Mouse (Mus musculus): ENCODE data around the gene Gm7361. TPM values are rescaled to one million over a fixed set of nuclear protein-coding genes. Genes with fewer than 3 reads are reported as not detected.
A peak's percentile ranks its signal among the peaks of the same experiment; 100 is the strongest.
"Not testable (repeated sequence)": the region's sequence is repeated elsewhere in the genome, so short reads cannot be mapped to it uniquely, and the experiment has no call there.

The Gm7361 gene
- not detected in 2 replicates for polyA plus RNA-seq (2012; rRNA removed)

- not testable (repeated sequence) for H3K4me1 ChIP-seq (ENCODE audit: control insufficient read depth, insufficient read depth, low read length); H3K4me3 ChIP-seq (replicated peaks; ENCODE audit: extremely low read depth, low read depth, low read length); DNase-seq
- 60% methylated on average over 3 of the region's 3 CpGs for WGBS
Observed at GRCm38 (mm10) chr5:26257391-26257790, at the start of gene Gm7361. Gene Gm7361, plus strand, starts transcription at chr5:26257691.

- DNase-seq, result no peak
- 74% methylated on average over 4 of the region's 4 CpGs for WGBS
- Histone ChIP-seq H3K4me3 (replicated peaks; ENCODE audit: extremely low read depth, low read depth, low read length) (no peak overlapping the region), H3K4me1 (ENCODE audit: control insufficient read depth, insufficient read depth, low read length) (no peaks in the 10 kb centered on the region)
- TF ChIP-seq POLR2A (IDR thresholded peaks at IDR 0.05; ENCODE audit: borderline replicate concordance, extremely low read depth, low read depth, low read length) (no peak), CTCF (IDR thresholded peaks at IDR 0.05; ENCODE audit: insufficient read depth, low read length) (no peak)
Observed at GRCm38 (mm10) chr5:26211030-26211429, 46.5 kb upstream of the Gm7361 start.

DNA sequence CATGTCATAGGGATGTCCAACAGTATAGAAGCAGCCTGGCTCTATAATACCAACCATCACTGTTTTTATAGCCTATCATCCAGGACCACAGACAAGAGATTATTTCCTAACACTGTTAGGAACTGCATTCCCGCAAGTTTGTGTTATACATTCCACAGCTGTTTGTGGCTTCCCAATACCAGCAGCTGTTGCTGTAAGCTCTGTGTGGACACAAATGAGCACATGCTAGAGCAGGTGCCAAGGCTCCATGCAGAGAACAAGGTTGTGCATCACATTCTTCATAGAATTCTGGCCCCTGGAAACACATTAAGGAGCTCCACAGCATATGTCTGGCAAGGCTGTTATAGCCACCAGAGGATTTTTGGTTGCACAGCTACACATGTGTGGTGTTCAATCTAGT is 35.4 kb upstream of the Gm7361 start:
- TF ChIP-seq POLR2A (IDR thresholded peaks at IDR 0.05; ENCODE audit: borderline replicate concordance, extremely low read depth, low read depth, low read length) (no peak), CTCF (IDR thresholded peaks at IDR 0.05; ENCODE audit: insufficient read depth, low read length) (no peak)
- no peak for DNase-seq
- no peaks in the 10 kb centered on the region for H3K4me1 ChIP-seq (ENCODE audit: control insufficient read depth, insufficient read depth, low read length)
- no peak overlapping the region for H3K4me3 ChIP-seq (replicated peaks; ENCODE audit: extremely low read depth, low read depth, low read length)
- 62% methylated on average over 1 of the region's 1 CpGs for WGBS

DNA sequence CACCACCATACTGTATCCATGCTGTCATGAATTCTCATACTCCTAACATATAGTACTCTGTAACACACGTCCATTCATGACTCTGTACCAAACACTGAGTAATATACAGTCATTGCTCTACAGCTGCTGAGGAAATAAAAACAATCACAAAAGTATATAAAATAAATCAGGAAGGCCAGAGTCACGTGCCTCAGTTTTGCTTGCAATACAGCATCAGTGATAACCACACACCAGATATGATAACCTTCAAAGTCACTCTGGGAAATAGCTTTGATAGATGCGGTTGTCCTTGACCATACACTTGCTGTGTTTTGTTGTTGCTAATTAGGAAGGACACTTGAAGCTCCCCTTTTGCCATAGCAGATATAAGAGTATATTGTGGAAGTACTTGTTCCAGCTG is 9.2 kb downstream of the Gm7361 start:
- not testable (repeated sequence) for H3K4me1 ChIP-seq (ENCODE audit: control insufficient read depth, insufficient read depth, low read length); DNase-seq
- WGBS, result 63% methylated on average over 3 of the region's 3 CpGs

GRCm38 (mm10) chr5:26280361-26280760 is 22.9 kb downstream of the Gm7361 start:
- Histone ChIP-seq H3K4me1 (ENCODE audit: control insufficient read depth, insufficient read depth, low read length) (no peaks in the 10 kb centered on the region), H3K4me3 (replicated peaks; ENCODE audit: extremely low read depth, low read depth, low read length) (no peak overlapping the region)
- DNase-seq, result no peak
- no peak for TF ChIP-seq CTCF (IDR thresholded peaks at IDR 0.05; ENCODE audit: insufficient read depth, low read length)
- no peak for TF ChIP-seq POLR2A (IDR thresholded peaks at IDR 0.05; ENCODE audit: borderline replicate concordance, extremely low read depth, low read depth, low read length)
- 77% methylated on average over 5 of the region's 5 CpGs for WGBS

More for the DNA sequence above, 9.2 kb downstream of the Gm7361 start:
- not testable (repeated sequence) for H3K4me3 ChIP-seq (replicated peaks; ENCODE audit: extremely low read depth, low read depth, low read length)

DNA sequence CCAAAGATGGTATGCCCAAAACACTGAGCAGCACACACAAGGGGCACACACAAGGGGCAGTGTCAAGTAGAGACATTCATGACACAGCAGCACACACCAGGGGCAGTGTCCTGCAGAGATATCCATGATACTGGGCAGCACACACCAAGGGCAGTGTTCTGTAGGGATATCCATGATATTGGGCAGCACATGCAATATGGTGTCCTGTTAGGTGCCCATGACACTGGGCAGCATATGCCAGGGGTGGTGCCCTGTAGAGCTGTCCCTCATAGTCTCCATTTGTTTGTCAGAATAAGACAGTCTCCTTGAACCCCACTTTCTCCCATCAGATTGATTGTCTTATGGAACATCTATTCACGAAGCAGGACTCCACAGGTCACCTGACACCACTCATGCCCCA is 24.2 kb downstream of the Gm7361 start:
- no peak for DNase-seq
- WGBS, result 68% methylated on average over 1 of the region's 1 CpGs
- TF ChIP-seq CTCF (IDR thresholded peaks at IDR 0.05; ENCODE audit: insufficient read depth, low read length) (no peak), POLR2A (IDR thresholded peaks at IDR 0.05; ENCODE audit: borderline replicate concordance, extremely low read depth, low read depth, low read length) (no peak)
- no peak overlapping the region for H3K4me3 ChIP-seq (replicated peaks; ENCODE audit: extremely low read depth, low read depth, low read length)
- H3K4me1 ChIP-seq (ENCODE audit: control insufficient read depth, insufficient read depth, low read length), result no peaks in the 10 kb centered on the region

DNA sequence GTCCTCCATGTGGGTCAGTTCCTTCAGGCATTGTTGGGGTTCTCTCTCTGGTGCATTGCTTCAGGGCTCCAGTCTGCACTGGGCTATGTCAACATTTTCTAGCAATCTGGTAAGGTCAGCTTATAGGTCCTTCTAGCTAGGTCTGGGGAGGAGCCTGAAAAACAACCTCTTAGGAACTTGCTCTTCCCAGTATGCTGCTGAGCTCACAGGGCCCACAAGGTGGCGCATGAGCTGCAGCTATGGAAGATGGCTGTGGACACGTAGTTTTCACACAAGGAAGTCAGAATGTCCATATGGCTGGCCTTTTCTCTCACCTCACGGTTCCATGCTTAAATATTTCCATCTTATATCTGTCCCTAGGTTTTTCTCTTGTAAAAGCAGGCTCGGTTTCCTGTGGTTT is 24.8 kb downstream of the Gm7361 start:
- peak; percentile 5 for DNase-seq
- 2% methylated on average over 4 of the region's 4 CpGs for WGBS
- no peaks in the 10 kb centered on the region for H3K4me1 ChIP-seq (ENCODE audit: control insufficient read depth, insufficient read depth, low read length)
- TF ChIP-seq CTCF (IDR thresholded peaks at IDR 0.05; ENCODE audit: insufficient read depth, low read length), result peak; percentile 23; the same call in 1 of the 2 replicates
- TF ChIP-seq POLR2A (IDR thresholded peaks at IDR 0.05; ENCODE audit: borderline replicate concordance, extremely low read depth, low read depth, low read length), result no peak
- H3K4me3 ChIP-seq (replicated peaks; ENCODE audit: extremely low read depth, low read depth, low read length), result no peak overlapping the region

DNA sequence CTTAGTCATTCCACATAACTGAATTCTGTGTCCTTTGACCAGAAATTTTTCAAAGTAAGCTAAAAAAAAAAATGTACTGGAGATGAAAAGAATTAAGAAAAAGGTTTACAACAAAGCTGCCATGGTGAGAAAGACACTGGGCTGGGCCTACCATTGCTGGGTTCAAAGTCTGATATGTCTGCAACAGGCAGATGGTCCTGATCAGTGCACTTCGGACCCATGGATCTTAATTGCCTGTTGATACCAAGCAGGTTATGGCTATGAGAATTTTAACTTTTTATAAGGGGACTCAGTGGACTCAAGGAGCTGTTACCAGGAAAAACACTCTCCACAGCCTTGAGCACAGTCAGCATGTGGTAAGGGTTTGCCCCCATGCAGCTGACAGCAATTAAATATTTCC is 25.9 kb downstream of the Gm7361 start:
- 80% methylated on average over 1 of the region's 1 CpGs for WGBS
- no peak for DNase-seq
- Histone ChIP-seq H3K4me3 (replicated peaks; ENCODE audit: extremely low read depth, low read depth, low read length) (no peak overlapping the region), H3K4me1 (ENCODE audit: control insufficient read depth, insufficient read depth, low read length) (no peaks in the 10 kb centered on the region)
- TF ChIP-seq POLR2A (IDR thresholded peaks at IDR 0.05; ENCODE audit: borderline replicate concordance, extremely low read depth, low read depth, low read length), result no peak
- TF ChIP-seq CTCF (IDR thresholded peaks at IDR 0.05; ENCODE audit: insufficient read depth, low read length), result no peak

GRCm38 (mm10) chr5:26291621-26292020 is 34.1 kb downstream of the Gm7361 start:
- Histone ChIP-seq H3K4me1 (ENCODE audit: control insufficient read depth, insufficient read depth, low read length) (no peaks in the 10 kb centered on the region), H3K4me3 (replicated peaks; ENCODE audit: extremely low read depth, low read depth, low read length) (no peak overlapping the region)
- WGBS, result 66% methylated on average over 1 of the region's 1 CpGs
- no peak for TF ChIP-seq CTCF (IDR thresholded peaks at IDR 0.05; ENCODE audit: insufficient read depth, low read length)
- no peak for TF ChIP-seq POLR2A (IDR thresholded peaks at IDR 0.05; ENCODE audit: borderline replicate concordance, extremely low read depth, low read depth, low read length)
- no peak for DNase-seq

- Histone ChIP-seq H3K4me1 (ENCODE audit: control insufficient read depth, insufficient read depth, low read length) (no peaks in the 10 kb centered on the region), H3K4me3 (replicated peaks; ENCODE audit: extremely low read depth, low read depth, low read length) (no peak overlapping the region)
- 56% methylated on average over 1 of the region's 1 CpGs for WGBS
- no peak for DNase-seq
- TF ChIP-seq POLR2A (IDR thresholded peaks at IDR 0.05; ENCODE audit: borderline replicate concordance, extremely low read depth, low read depth, low read length) (no peak), CTCF (IDR thresholded peaks at IDR 0.05; ENCODE audit: insufficient read depth, low read length) (no peak)
Observed at GRCm38 (mm10) chr5:26293258-26293657, 35.8 kb downstream of the Gm7361 start.

Other genes starting within 250 kb of the Gm7361 start
- not detected in 2 replicates for gene Gm5862, start 234.8 kb upstream of the Gm7361 start, polyA plus RNA-seq (2012; rRNA removed)
- not detected in 2 replicates for gene Speer4a, start 218.1 kb upstream of the Gm7361 start, polyA plus RNA-seq (2012; rRNA removed)
- gene Gm7347, start 199.1 kb upstream of the Gm7361 start, polyA plus RNA-seq (2012; rRNA removed), result not detected in 2 replicates
- not detected in 2 replicates for gene Gm10471, start 168.4 kb upstream of the Gm7361 start, polyA plus RNA-seq (2012; rRNA removed)
- gene 5031410I06Rik, start 152.3 kb upstream of the Gm7361 start, polyA plus RNA-seq (2012; rRNA removed), result not detected in 2 replicates
- not detected in 2 replicates for gene Gm10220, start 136.3 kb upstream of the Gm7361 start, polyA plus RNA-seq (2012; rRNA removed)

Data from lung, adult 2 months (tissue).